Mouse (Mus musculus): Measurements from ENCODE around the gene Map1a.

Map1a gene

DNA sequence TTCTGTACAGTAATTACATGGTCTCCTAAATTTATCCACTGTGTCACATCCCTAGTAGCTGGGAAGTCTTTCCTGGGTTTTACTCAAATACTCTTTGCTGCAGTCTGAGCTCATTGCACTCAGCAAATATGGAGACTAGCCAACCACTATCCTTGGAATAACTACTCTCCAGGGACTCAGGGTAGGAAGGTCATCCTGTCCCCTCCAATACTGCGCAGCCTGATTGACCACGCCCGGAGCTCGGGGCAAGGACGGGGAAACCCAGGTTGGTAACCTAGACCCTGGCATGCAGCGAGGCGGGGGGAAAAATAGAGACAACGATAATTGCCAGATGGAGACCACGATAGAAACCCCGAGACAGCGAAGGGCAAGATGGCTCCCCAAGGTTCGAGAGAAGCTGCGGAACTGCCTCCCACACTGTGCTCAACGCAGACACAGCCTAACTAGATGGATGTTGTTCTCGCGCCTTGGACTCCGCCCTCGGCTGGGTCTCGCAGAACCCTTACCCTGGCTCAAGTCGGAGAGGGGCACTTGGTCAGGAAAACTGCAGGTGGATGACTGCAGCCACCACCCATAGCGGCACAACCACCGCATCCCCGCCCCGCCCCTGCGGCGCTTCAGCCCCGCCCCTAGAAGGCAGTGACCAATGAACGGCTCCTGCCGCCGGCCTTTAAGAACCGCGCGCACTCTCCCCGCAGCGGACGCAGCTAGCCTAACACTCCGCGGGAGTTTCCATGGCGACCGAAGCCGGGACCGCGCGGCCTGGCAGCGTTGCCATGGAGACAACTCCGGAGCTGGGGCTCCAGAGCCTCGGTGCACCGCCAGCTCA lies at the start of gene Map1a:
Gene Map1a, plus strand, starts transcription at position 700 of the 829 bp plus-strand sequence.
- no peaks in the 10 kb centered on the region for H3K9me3 ChIP-seq (ENCODE audit: low read length)
- peaks cover 19% of the 10 kb centered on the region for H3K27me3 ChIP-seq (ENCODE audit: insufficient read depth, low read length)
- peak within 1 kb of the TSS; percentile 87 for H3K4me3 ChIP-seq (replicated peaks; ENCODE audit: low read length)
- H3K4me1 ChIP-seq (replicated peaks; ENCODE audit: low read depth, low read length), result peaks cover 50% of the 10 kb centered on the region
- H3K36me3 ChIP-seq (ENCODE audit: insufficient read depth, low read length), result 0 out of 2 replicates have a peak, but pooled peaks cover 4% of the 10 kb centered on the region
- no peak for TF ChIP-seq CTCF (conservative IDR thresholded peaks at IDR 0.05; ENCODE audit: low read length)
- no peak for TF ChIP-seq NANOG (IDR thresholded peaks at IDR 0.05; ENCODE audit: borderline replicate concordance, low read length)
- TF ChIP-seq POU5F1 (IDR thresholded peaks at IDR 0.05; ENCODE audit: borderline replicate concordance, low read length), result no peak

DNA sequence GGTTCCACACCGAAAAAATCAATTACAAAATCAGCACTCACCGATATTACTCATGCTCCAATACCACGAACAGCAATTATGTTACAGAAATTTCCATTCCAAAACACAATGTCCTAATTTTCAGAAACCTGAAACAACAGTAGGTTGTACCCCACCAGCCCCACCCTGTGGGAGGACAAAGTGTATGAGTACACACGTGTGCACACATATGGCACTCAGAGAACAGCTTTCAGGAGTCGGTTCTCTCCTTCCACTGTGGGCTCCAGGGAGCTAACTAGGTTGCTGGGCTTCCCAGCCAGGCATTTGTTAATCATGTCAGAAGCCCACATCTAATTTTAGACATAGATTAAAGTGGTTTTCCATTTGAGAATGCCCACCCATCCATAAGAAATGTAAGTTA lies 45.3 kb upstream of the Map1a start:
- H3K4me3 ChIP-seq (replicated peaks; ENCODE audit: low read length), result no peak overlapping the region

DNA sequence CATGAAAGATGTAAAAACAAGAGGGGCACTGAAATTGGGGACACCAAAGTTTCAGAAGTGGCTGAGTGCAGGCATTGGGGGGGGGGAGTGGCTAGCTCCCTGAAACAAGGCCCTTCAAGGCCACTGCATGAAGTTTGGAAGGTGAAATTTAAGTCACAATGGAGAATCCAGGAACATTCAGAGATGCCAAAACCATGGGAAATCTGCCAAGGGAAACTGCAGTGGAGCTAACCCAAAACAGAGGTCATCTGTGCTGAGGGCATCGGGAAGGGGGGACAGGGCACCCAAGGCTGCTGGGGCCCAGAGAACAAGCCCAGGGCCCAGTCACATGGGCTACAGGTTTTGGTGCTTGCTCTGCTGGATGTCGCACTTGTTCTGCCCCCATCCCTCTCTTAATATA lies 39.6 kb upstream of the Map1a start:
- H3K4me1 ChIP-seq (replicated peaks; ENCODE audit: low read depth, low read length), result no peaks in the 10 kb centered on the region
- no peaks in the 10 kb centered on the region for H3K9me3 ChIP-seq (ENCODE audit: low read length)
- peaks cover 97% of the 10 kb centered on the region for H3K36me3 ChIP-seq (ENCODE audit: insufficient read depth, low read length)
- no peaks in the 10 kb centered on the region for H3K27me3 ChIP-seq (ENCODE audit: insufficient read depth, low read length)
- H3K4me3 ChIP-seq (replicated peaks; ENCODE audit: low read length), result no peak overlapping the region
- TF ChIP-seq CTCF (conservative IDR thresholded peaks at IDR 0.05; ENCODE audit: low read length) (no peak), POU5F1 (IDR thresholded peaks at IDR 0.05; ENCODE audit: borderline replicate concordance, low read length) (no peak), NANOG (IDR thresholded peaks at IDR 0.05; ENCODE audit: borderline replicate concordance, low read length) (no peak)

More for the DNA sequence above, 45.3 kb upstream of the Map1a start:
- Histone ChIP-seq H3K27me3 (ENCODE audit: insufficient read depth, low read length) (no peaks in the 10 kb centered on the region), H3K36me3 (ENCODE audit: insufficient read depth, low read length) (peaks cover 85% of the 10 kb centered on the region), H3K9me3 (ENCODE audit: low read length) (no peaks in the 10 kb centered on the region), H3K4me1 (replicated peaks; ENCODE audit: low read depth, low read length) (no peaks in the 10 kb centered on the region)
- TF ChIP-seq NANOG (IDR thresholded peaks at IDR 0.05; ENCODE audit: borderline replicate concordance, low read length), result no peak
- TF ChIP-seq POU5F1 (IDR thresholded peaks at IDR 0.05; ENCODE audit: borderline replicate concordance, low read length), result no peak
- no peak for TF ChIP-seq CTCF (conservative IDR thresholded peaks at IDR 0.05; ENCODE audit: low read length)

DNA sequence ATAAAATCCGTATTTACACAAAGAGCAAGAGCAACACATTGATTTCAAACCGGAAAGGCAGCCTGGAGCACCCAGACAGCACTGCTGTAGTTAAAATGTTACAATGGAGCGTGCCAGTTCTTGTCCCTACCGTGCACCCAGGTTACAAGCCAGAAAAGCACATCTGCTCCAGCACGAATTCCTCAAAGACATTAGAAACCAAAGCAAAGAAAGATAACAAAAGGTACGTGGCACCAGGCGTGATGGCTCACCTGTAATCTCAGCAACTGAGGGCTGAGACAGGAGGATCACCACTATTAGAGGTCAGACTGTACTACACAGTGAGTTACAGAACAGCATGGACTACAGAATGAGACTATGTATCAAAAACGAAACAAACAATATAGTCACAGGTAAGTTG lies 21.0 kb upstream of the Map1a start:
- Histone ChIP-seq H3K4me1 (replicated peaks; ENCODE audit: low read depth, low read length) (peaks cover 45% of the 10 kb centered on the region), H3K27me3 (ENCODE audit: insufficient read depth, low read length) (peaks cover 20% of the 10 kb centered on the region), H3K9me3 (ENCODE audit: low read length) (no peaks in the 10 kb centered on the region), H3K36me3 (ENCODE audit: insufficient read depth, low read length) (peaks cover 46% of the 10 kb centered on the region), H3K4me3 (replicated peaks; ENCODE audit: low read length) (no peak overlapping the region)
- TF ChIP-seq POU5F1 (IDR thresholded peaks at IDR 0.05; ENCODE audit: borderline replicate concordance, low read length), result no peak
- TF ChIP-seq NANOG (IDR thresholded peaks at IDR 0.05; ENCODE audit: borderline replicate concordance, low read length), result no peak
- no peak for TF ChIP-seq CTCF (conservative IDR thresholded peaks at IDR 0.05; ENCODE audit: low read length)

GRCm38 (mm10) chr2:121270521-121271235 lies 18.7 kb upstream of the Map1a start:
- H3K4me3 ChIP-seq (replicated peaks; ENCODE audit: low read length), result peak overlapping the region; percentile 87
- H3K4me1 ChIP-seq (replicated peaks; ENCODE audit: low read depth, low read length), result peaks cover 36% of the 10 kb centered on the region
- H3K9me3 ChIP-seq (ENCODE audit: low read length), result no peaks in the 10 kb centered on the region
- H3K27me3 ChIP-seq (ENCODE audit: insufficient read depth, low read length), result peaks cover 25% of the 10 kb centered on the region
- TF ChIP-seq CTCF (conservative IDR thresholded peaks at IDR 0.05; ENCODE audit: low read length) (no peak), POU5F1 (IDR thresholded peaks at IDR 0.05; ENCODE audit: borderline replicate concordance, low read length) (peak; percentile 93), NANOG (IDR thresholded peaks at IDR 0.05; ENCODE audit: borderline replicate concordance, low read length) (peak; percentile 99)
- peaks cover 39% of the 10 kb centered on the region for H3K36me3 ChIP-seq (ENCODE audit: insufficient read depth, low read length)

DNA sequence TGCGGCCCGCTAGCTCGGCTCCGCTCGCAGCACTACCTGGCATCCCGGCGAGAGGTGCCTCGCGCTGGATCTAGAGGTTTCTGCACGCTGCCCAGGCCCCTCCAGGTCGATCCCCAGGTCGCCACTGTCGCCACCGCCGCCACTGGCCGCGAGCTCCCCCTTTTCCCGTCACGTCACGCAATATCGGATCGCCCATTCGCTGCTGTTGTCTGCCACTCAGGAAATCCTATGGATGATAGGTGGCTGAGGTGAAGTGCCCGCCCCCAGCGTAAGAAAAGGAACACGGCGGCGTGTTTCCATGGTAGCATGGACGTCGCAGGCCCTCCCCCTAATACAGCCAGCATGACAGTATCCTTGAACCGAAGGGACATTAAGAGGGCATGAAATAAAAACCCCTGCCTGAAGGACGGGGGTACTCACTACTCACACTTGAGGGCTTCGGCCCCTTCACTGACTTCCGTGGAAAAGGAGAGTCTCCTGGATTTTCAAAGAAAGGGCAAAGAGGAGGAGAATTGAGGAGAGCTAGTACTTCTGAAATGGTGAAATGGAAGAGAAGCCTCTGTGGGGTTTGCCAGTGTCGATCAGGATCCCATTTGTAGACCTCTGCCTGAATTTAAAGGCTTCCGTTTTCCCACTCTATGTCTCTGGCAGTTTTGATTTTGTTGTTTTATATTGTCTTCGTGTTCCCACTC lies 18.0 kb upstream of the Map1a start, which contains the start of gene Trp53bp1:
Gene Trp53bp1, minus strand, starts transcription at position 172 of the 692 bp plus-strand sequence.
- Histone ChIP-seq H3K4me3 (replicated peaks; ENCODE audit: low read length) (peak within 1 kb of the TSS; percentile 87), H3K4me1 (replicated peaks; ENCODE audit: low read depth, low read length) (peaks cover 39% of the 10 kb centered on the region), H3K27me3 (ENCODE audit: insufficient read depth, low read length) (peaks cover 25% of the 10 kb centered on the region), H3K9me3 (ENCODE audit: low read length) (no peaks in the 10 kb centered on the region), H3K36me3 (ENCODE audit: insufficient read depth, low read length) (peaks cover 39% of the 10 kb centered on the region)
- TF ChIP-seq POU5F1 (IDR thresholded peaks at IDR 0.05; ENCODE audit: borderline replicate concordance, low read length) (no peak), NANOG (IDR thresholded peaks at IDR 0.05; ENCODE audit: borderline replicate concordance, low read length) (no peak), CTCF (conservative IDR thresholded peaks at IDR 0.05; ENCODE audit: low read length) (no peak)

DNA sequence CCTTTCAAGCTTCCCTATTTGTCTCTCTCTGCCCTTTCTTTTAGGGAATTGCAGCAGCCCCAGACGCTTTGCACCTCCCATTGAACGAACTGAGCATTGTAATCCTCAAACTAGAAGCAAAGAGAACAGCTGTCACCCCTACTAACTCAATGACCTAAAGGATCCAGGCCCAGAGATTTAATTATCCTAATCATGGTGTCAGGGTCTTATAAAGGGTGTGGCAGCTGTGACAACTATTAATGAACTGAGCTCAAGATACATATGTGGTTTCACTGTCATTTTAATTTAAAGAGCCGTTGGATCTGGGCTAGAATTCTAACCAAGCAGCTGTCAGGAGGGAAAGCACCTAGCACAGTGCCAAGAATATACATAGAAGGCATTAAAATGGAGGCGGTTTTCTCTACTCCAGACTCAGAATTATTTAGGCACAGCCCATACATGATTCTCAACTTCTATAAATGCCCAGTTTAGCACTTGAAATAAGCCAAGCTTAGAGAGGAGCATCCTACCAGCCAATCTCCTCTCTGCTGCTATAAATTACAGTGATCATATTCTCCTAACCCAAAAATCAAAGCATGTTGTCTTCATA lies 17.4 kb upstream of the Map1a start:
- H3K36me3 ChIP-seq (ENCODE audit: insufficient read depth, low read length), result peaks cover 33% of the 10 kb centered on the region
- H3K27me3 ChIP-seq (ENCODE audit: insufficient read depth, low read length), result peaks cover 25% of the 10 kb centered on the region
- peaks cover 44% of the 10 kb centered on the region for H3K4me1 ChIP-seq (replicated peaks; ENCODE audit: low read depth, low read length)
- TF ChIP-seq NANOG (IDR thresholded peaks at IDR 0.05; ENCODE audit: borderline replicate concordance, low read length), result no peak
- TF ChIP-seq CTCF (conservative IDR thresholded peaks at IDR 0.05; ENCODE audit: low read length), result no peak
- no peak for TF ChIP-seq POU5F1 (IDR thresholded peaks at IDR 0.05; ENCODE audit: borderline replicate concordance, low read length)
- no peaks in the 10 kb centered on the region for H3K9me3 ChIP-seq (ENCODE audit: low read length)
- no peak overlapping the region for H3K4me3 ChIP-seq (replicated peaks; ENCODE audit: low read length)

Data from E14TG2a.4 (cell line).